Mouse (Mus musculus) testis, postnatal 14 days (tissue): ENCODE measurements around the gene Abo.

Experiments
- DNase-seq: peaks from one replicate; pipeline ENCODE4 v3.0.0; 2021; ENCODE audit warnings: low spot score

The Abo gene

GRCm38 (mm10) chr2:26862856-26863255 is 1.9 kb downstream of the Abo start:
- DNase-seq, result no peak

GRCm38 (mm10) chr2:26847706-26848105 is 17.1 kb downstream of the Abo start:
- DNase-seq, result no peak

GRCm38 (mm10) chr2:26832478-26832877 is 32.3 kb downstream of the Abo start:
- DNase-seq, result no peak

GRCm38 (mm10) chr2:26828047-26828446 is 36.7 kb downstream of the Abo start:
- no peak for DNase-seq

- no peak for DNase-seq
Measured at GRCm38 (mm10) chr2:26827261-26827975, 37.4 kb downstream of the Abo start.
